Mouse (Mus musculus): ENCODE measurements around the gene Wdr81. TPM values are rescaled to one million over a fixed set of nuclear protein-coding genes. Genes with fewer than 3 reads are reported as not detected.
A peak's percentile ranks its signal among the peaks of the same experiment; 100 is the strongest.

The Wdr81 gene
- polyA plus RNA-seq, 1 experiment, result 17.3 TPM

GRCm38 (mm10) chr11:75461743-75462252, 7.3 kb upstream of the Wdr81 start:
- no peaks in the 10 kb centered on the region for H3K27me3 ChIP-seq (ENCODE audit: control insufficient read depth, insufficient read depth, insufficient read length)
- peaks cover 33% of the 10 kb centered on the region for H3K36me3 ChIP-seq (ENCODE audit: control insufficient read depth, insufficient read depth)
- no peak overlapping the region for H3K4me2 ChIP-seq (ENCODE audit: low read depth)
- peak overlapping the region; percentile 36 for H3ac ChIP-seq (ENCODE audit: control insufficient read depth, insufficient read length)
- TF ChIP-seq MAX (IDR thresholded peaks at IDR 0.05; ENCODE audit: low read depth) (no peak), POLR2A (IDR thresholded peaks at IDR 0.05; ENCODE audit: insufficient read length, low read depth) (peak; percentile 15), TCF3 (IDR thresholded peaks at IDR 0.05; ENCODE audit: insufficient read length, low read depth) (no peak), POLR2AphosphoS2 (IDR thresholded peaks at IDR 0.05; ENCODE audit: insufficient read length, low read depth) (peak; percentile 75), REST (IDR thresholded peaks at IDR 0.05; ENCODE audit: insufficient read depth, insufficient read length) (no peak), E2F4 (IDR thresholded peaks at IDR 0.05; ENCODE audit: insufficient read depth) (no peak), SRF (IDR thresholded peaks at IDR 0.05; ENCODE audit: control insufficient read depth, insufficient read length, low read depth) (no peak)
- peak overlapping the region; percentile 98 for H3K4me3 ChIP-seq
- peaks cover 37% of the 10 kb centered on the region for H3K79me2 ChIP-seq (ENCODE audit: control insufficient read depth, insufficient read depth)

- Histone ChIP-seq H3ac (ENCODE audit: control insufficient read depth, insufficient read length) (peak within 1 kb of the TSS; percentile 36), H3K4me2 (ENCODE audit: low read depth) (peak within 1 kb of the TSS; percentile 99), H3K4me3 (peak within 1 kb of the TSS; percentile 98)
These were observed 6.6 kb upstream of the Wdr81 start, which contains the start of gene Tlcd2 for GRCm38 (mm10) chr11:75460844-75461742. Gene Tlcd2, plus strand, starts transcription at chr11:75461715.

DNA sequence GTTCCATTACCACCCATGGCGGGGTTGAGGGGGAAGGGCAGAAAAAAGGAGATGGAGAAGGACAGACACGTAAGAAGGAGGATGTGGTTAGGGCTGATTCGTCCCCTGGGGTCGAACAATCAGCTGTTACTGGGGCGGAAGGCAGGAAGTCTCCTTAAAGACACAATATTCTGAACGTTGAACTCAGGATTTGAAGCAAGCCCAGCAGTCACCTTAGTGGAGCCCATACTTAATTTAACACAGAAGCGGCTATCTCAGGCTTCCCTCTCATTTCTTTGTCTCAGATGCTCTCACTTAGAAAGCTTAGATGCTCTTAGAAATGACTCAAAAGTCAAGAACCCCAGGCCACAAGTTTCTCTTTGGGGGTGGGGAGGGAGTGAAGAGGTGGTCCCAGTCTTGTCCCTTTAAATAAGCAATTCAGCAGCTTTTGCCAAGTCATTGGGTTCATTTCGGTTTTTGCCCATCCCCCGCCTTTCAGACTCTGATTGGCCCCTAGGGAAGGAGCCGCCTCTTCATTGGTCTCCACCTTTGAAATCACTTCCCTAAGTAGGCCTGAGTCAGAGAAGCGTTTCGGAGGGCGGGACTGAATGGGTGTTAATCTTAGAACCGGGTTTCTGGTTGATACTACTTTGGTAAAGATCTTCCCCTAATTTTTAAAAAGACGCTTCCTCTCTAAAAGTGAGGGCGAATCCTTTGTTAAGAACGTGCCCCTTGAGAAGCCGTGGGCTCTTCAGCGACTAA, 5.8 kb upstream of the Wdr81 start:
- H3ac ChIP-seq (ENCODE audit: control insufficient read depth, insufficient read length), result no peak overlapping the region
- H3K4me3 ChIP-seq, result peak overlapping the region; percentile 98
- peak overlapping the region; percentile 98 for H3K4me2 ChIP-seq (ENCODE audit: low read depth)
- peak; percentile 39 for TF ChIP-seq POLR2AphosphoS2 (IDR thresholded peaks at IDR 0.05; ENCODE audit: insufficient read length, low read depth)
- peak; percentile 3 for TF ChIP-seq POLR2A (IDR thresholded peaks at IDR 0.05; ENCODE audit: insufficient read length, low read depth)
- TF ChIP-seq MYOD1 (IDR thresholded peaks at IDR 0.05; ENCODE audit: control insufficient read depth in 1 of 3, insufficient read length in 2 of 3, low read depth in 2 of 3), result peak in 2 of 3 experiments; percentile 74 to 77
- TF ChIP-seq MYOG (IDR thresholded peaks at IDR 0.05; ENCODE audit: control insufficient read depth in 1 of 3, insufficient read depth in 1 of 3, insufficient read length in 2 of 3, low read depth in 2 of 3), result peak in 2 of 3 experiments; percentile 53 to 57
- TF ChIP-seq REST (IDR thresholded peaks at IDR 0.05; ENCODE audit: insufficient read depth, insufficient read length), result no peak
- no peak for TF ChIP-seq E2F4 (IDR thresholded peaks at IDR 0.05; ENCODE audit: insufficient read depth)
- no peak for TF ChIP-seq TCF12 (IDR thresholded peaks at IDR 0.05; ENCODE audit: insufficient read depth, poor library complexity, severe bottlenecking)
- H3K27me3 ChIP-seq (ENCODE audit: control insufficient read depth, insufficient read depth, insufficient read length), result no peaks in the 10 kb centered on the region
- peaks cover 18% of the 10 kb centered on the region for H3K36me3 ChIP-seq (ENCODE audit: control insufficient read depth, insufficient read depth)
- peaks cover 34% of the 10 kb centered on the region for H3K79me2 ChIP-seq (ENCODE audit: control insufficient read depth, insufficient read depth)

More at GRCm38 (mm10) chr11:75460844-75461742, 6.6 kb upstream of the Wdr81 start, which contains the start of gene Tlcd2:
- TF ChIP-seq REST (IDR thresholded peaks at IDR 0.05; ENCODE audit: insufficient read depth, insufficient read length) (peak; percentile 52), MAX (IDR thresholded peaks at IDR 0.05; ENCODE audit: low read depth) (no peak), SRF (IDR thresholded peaks at IDR 0.05; ENCODE audit: control insufficient read depth, insufficient read length, low read depth) (peak; percentile 50), POLR2A (IDR thresholded peaks at IDR 0.05; ENCODE audit: insufficient read length, low read depth) (peak; percentile 100), CEBPB (IDR thresholded peaks at IDR 0.05; ENCODE audit: insufficient read depth, poor library complexity, severe bottlenecking) (no peak), E2F4 (IDR thresholded peaks at IDR 0.05; ENCODE audit: insufficient read depth) (peak; percentile 57), MYOD1 (IDR thresholded peaks at IDR 0.05; ENCODE audit: control insufficient read depth in 1 of 3, insufficient read length in 2 of 3, low read depth in 2 of 3) (peak in 2 of 3 experiments; percentile 38 to 60), TCF3 (IDR thresholded peaks at IDR 0.05; ENCODE audit: insufficient read length, low read depth) (peak; percentile 6), TCF12 (IDR thresholded peaks at IDR 0.05; ENCODE audit: insufficient read depth, poor library complexity, severe bottlenecking) (no peak), USF1 (IDR thresholded peaks at IDR 0.05; ENCODE audit: low read depth) (peak; percentile 74), POLR2AphosphoS2 (IDR thresholded peaks at IDR 0.05; ENCODE audit: insufficient read length, low read depth) (peak; percentile 100), MYOG (IDR thresholded peaks at IDR 0.05; ENCODE audit: control insufficient read depth in 1 of 3, insufficient read depth in 1 of 3, insufficient read length in 2 of 3, low read depth in 2 of 3) (peak in 2 of 3 experiments; percentile 43 to 79)
- peaks cover 26% of the 10 kb centered on the region for H3K36me3 ChIP-seq (ENCODE audit: control insufficient read depth, insufficient read depth)
- no peaks in the 10 kb centered on the region for H3K27me3 ChIP-seq (ENCODE audit: control insufficient read depth, insufficient read depth, insufficient read length)
- H3K79me2 ChIP-seq (ENCODE audit: control insufficient read depth, insufficient read depth), result peaks cover 37% of the 10 kb centered on the region

- TF ChIP-seq MYOD1 (IDR thresholded peaks at IDR 0.05; ENCODE audit: control insufficient read depth in 1 of 3, insufficient read length in 2 of 3, low read depth in 2 of 3), result no peak
- TF ChIP-seq E2F4 (IDR thresholded peaks at IDR 0.05; ENCODE audit: insufficient read depth), result no peak
- TF ChIP-seq POLR2AphosphoS2 (IDR thresholded peaks at IDR 0.05; ENCODE audit: insufficient read length, low read depth), result no peak
- no peak for TF ChIP-seq MAX (IDR thresholded peaks at IDR 0.05; ENCODE audit: low read depth)
- no peak for TF ChIP-seq POLR2A (IDR thresholded peaks at IDR 0.05; ENCODE audit: insufficient read length, low read depth)
- no peak for TF ChIP-seq REST (IDR thresholded peaks at IDR 0.05; ENCODE audit: insufficient read depth, insufficient read length)
- no peak for TF ChIP-seq TCF12 (IDR thresholded peaks at IDR 0.05; ENCODE audit: insufficient read depth, poor library complexity, severe bottlenecking)
- no peak for TF ChIP-seq MYOG (IDR thresholded peaks at IDR 0.05; ENCODE audit: control insufficient read depth in 1 of 3, insufficient read depth in 1 of 3, insufficient read length in 2 of 3, low read depth in 2 of 3)
- H3K27me3 ChIP-seq (ENCODE audit: control insufficient read depth, insufficient read depth, insufficient read length), result no peaks in the 10 kb centered on the region
- H3ac ChIP-seq (ENCODE audit: control insufficient read depth, insufficient read length), result no peak overlapping the region
- peak overlapping the region; percentile 98 for H3K4me2 ChIP-seq (ENCODE audit: low read depth)
- peak overlapping the region; percentile 98 for H3K4me3 ChIP-seq
- H3K79me2 ChIP-seq (ENCODE audit: control insufficient read depth, insufficient read depth), result peaks cover 28% of the 10 kb centered on the region
- peaks cover 13% of the 10 kb centered on the region for H3K36me3 ChIP-seq (ENCODE audit: control insufficient read depth, insufficient read depth)
These were observed 5.2 kb upstream of the Wdr81 start for GRCm38 (mm10) chr11:75459751-75460102.
